Mouse (Mus musculus): Measurements from ENCODE around the gene Sh3rf3.

The Sh3rf3 gene

GRCm38 (mm10) chr10:59172539-59172938, 359.4 kb downstream of the Sh3rf3 start:
- in situ Hi-C loops (cut with MboI; ENCODE audit: low pct_unique_long_range_greater_than_20kb in 1 of 2, low sequenced_read_pairs in 2 of 2, unreplicated experiment in 1 of 2) = no loop called here

- in situ Hi-C loops (cut with MboI; ENCODE audit: low pct_unique_long_range_greater_than_20kb in 1 of 2, low sequenced_read_pairs in 2 of 2, unreplicated experiment in 1 of 2) = no loop called here
Measured at GRCm38 (mm10) chr10:59179620-59180019, 366.5 kb downstream of the Sh3rf3 start.

GRCm38 (mm10) chr10:59182306-59182705, 369.1 kb downstream of the Sh3rf3 start:
- in situ Hi-C loops (cut with MboI; ENCODE audit: low pct_unique_long_range_greater_than_20kb in 1 of 2, low sequenced_read_pairs in 2 of 2, unreplicated experiment in 1 of 2) = no loop called here
